Mouse (Mus musculus): ENCODE measurements around the gene Smyd1. TPM values are rescaled to one million over a fixed set of nuclear protein-coding genes. Genes with fewer than 3 reads are reported as not detected.
"Not testable (repeated sequence)": the region's sequence is repeated elsewhere in the genome, so short reads cannot be mapped to it uniquely, and the experiment has no call there.

Gene Smyd1
- total and polyA plus RNA-seq, 3 experiments: 0.16 TPM; not detected in 2

GRCm38 (mm10) chr6:71270301-71271056, 51.6 kb downstream of the Smyd1 start:
- H3K27me3 ChIP-seq (ENCODE audit: insufficient read depth, low read length): no peaks in the 10 kb centered on the region
- TF ChIP-seq TAL1 (conservative IDR thresholded peaks at IDR 0.05; ENCODE audit: low read depth, low read length) (peak; percentile 31), GATA2 (IDR thresholded peaks at IDR 0.05; ENCODE audit: borderline replicate concordance, low read depth, low read length) (no peak)
- H3K4me1 ChIP-seq (ENCODE audit: insufficient read depth, low read depth, low read length): peaks cover 39% of the 10 kb centered on the region
- H3K9me3 ChIP-seq (replicated peaks): no peaks in the 10 kb centered on the region
- ATAC-seq (ENCODE audit: extremely low read depth, insufficient number of reproducible peaks, low FRiP score, poor library complexity, severe bottlenecking) (peak; percentile 75), DNase-seq (ENCODE audit: low spot score) (peak; percentile 63)
- peaks cover 6% of the 10 kb centered on the region for H3K36me3 ChIP-seq (replicated peaks)
- peak overlapping the region; percentile 95 for H3K4me3 ChIP-seq (ENCODE audit: low read depth, low read length)

- Histone ChIP-seq H3K4me3 (ENCODE audit: low read depth, low read length) (peak overlapping the region; percentile 33; the same call in 1 of the 2 replicates), H3K4me1 (ENCODE audit: insufficient read depth, low read depth, low read length) (peaks cover 39% of the 10 kb centered on the region)
- not testable (repeated sequence) for H3K9me3 ChIP-seq (replicated peaks); DNase-seq (ENCODE audit: low spot score); ATAC-seq (ENCODE audit: extremely low read depth, insufficient number of reproducible peaks, low FRiP score, poor library complexity, severe bottlenecking); H3K36me3 ChIP-seq (replicated peaks); H3K27me3 ChIP-seq (ENCODE audit: insufficient read depth, low read length)
These were observed 52.4 kb downstream of the Smyd1 start for GRCm38 (mm10) chr6:71269686-71270050.

- no peak overlapping the region; the same call in 1 of the 2 replicates for H3K4me3 ChIP-seq (ENCODE audit: low read depth, low read length)
- TF ChIP-seq POLR2AphosphoS5 (IDR thresholded peaks at IDR 0.05; ENCODE audit: insufficient replicate concordance, low read depth, low read length) (no peak), CTCF (IDR thresholded peaks at IDR 0.05; ENCODE audit: low read depth, low read length) (no peak), GATA2 (IDR thresholded peaks at IDR 0.05; ENCODE audit: borderline replicate concordance, low read depth, low read length) (no peak), GATA1 (IDR thresholded peaks at IDR 0.05; ENCODE audit: borderline replicate concordance, low read length) (no peak)
- H3K27me3 ChIP-seq (ENCODE audit: insufficient read depth, low read length): no peaks in the 10 kb centered on the region
- no peaks in the 10 kb centered on the region for H3K9me3 ChIP-seq (replicated peaks)
- peaks cover 3% of the 10 kb centered on the region for H3K36me3 ChIP-seq (replicated peaks)
- peaks cover 34% of the 10 kb centered on the region for H3K4me1 ChIP-seq (ENCODE audit: insufficient read depth, low read depth, low read length)
- ATAC-seq (ENCODE audit: extremely low read depth, insufficient number of reproducible peaks, low FRiP score, poor library complexity, severe bottlenecking) (no peak), DNase-seq (ENCODE audit: low spot score) (peak; percentile 23)
These were observed 52.9 kb downstream of the Smyd1 start for GRCm38 (mm10) chr6:71268929-71269685.

- DNase-seq (ENCODE audit: low spot score); H3K4me3 ChIP-seq (ENCODE audit: low read depth, low read length); ATAC-seq (ENCODE audit: extremely low read depth, insufficient number of reproducible peaks, low FRiP score, poor library complexity, severe bottlenecking); H3K9me3 ChIP-seq (replicated peaks); H3K27me3 ChIP-seq (ENCODE audit: insufficient read depth, low read length); H3K36me3 ChIP-seq (replicated peaks): not testable (repeated sequence)
- H3K4me1 ChIP-seq (ENCODE audit: insufficient read depth, low read depth, low read length): peaks cover 32% of the 10 kb centered on the region
These were observed 54.4 kb downstream of the Smyd1 start for GRCm38 (mm10) chr6:71267603-71268002.

DNA sequence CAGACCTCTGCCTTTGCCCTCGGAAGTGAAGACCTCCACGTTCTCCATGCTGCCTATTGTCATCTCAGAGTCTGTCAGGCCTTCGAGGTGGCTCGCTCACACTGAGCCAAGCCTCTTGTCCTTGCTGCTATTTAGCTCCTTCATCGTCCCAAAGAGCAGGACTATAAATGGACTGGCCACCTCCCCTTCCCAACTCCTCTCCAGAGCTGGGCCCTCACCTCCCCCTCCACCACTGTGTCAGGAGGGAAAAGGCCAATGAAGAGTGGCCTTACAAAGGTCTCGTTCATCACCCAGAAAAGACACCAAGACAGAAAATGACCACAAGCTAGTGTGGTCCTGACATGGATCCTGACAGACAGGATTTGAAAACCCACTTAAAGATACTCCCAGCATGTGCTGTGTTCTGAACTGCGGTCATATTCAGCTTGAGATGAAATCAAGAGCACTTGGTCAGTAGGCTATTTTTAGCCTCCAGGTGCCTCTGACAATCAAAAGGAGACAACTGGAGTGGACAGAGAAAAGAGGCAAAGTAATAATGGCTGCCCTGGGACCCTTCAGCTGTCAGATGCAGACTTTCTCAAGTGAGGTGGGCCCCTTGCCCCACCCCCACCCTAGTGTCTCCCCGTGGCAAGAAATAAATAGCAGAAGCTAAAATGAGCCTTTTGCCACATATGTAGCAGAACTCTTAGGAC, 59.7 kb downstream of the Smyd1 start:
- Histone ChIP-seq H3K9me3 (replicated peaks) (no peaks in the 10 kb centered on the region), H3K27me3 (ENCODE audit: insufficient read depth, low read length) (no peaks in the 10 kb centered on the region), H3K4me1 (ENCODE audit: insufficient read depth, low read depth, low read length) (peaks cover 45% of the 10 kb centered on the region), H3K36me3 (replicated peaks) (no peaks in the 10 kb centered on the region), H3K4me3 (ENCODE audit: low read depth, low read length) (no peak overlapping the region)
- DNase-seq (ENCODE audit: low spot score) (no peak), ATAC-seq (ENCODE audit: extremely low read depth, insufficient number of reproducible peaks, low FRiP score, poor library complexity, severe bottlenecking) (no peak)
- no peak for TF ChIP-seq TAL1 (conservative IDR thresholded peaks at IDR 0.05; ENCODE audit: low read depth, low read length)
- no peak for TF ChIP-seq GATA1 (IDR thresholded peaks at IDR 0.05; ENCODE audit: borderline replicate concordance, low read length)
- TF ChIP-seq GATA2 (IDR thresholded peaks at IDR 0.05; ENCODE audit: borderline replicate concordance, low read depth, low read length): no peak

GRCm38 (mm10) chr6:71261060-71261459, 61.0 kb downstream of the Smyd1 start:
- H3K9me3 ChIP-seq (replicated peaks): no peaks in the 10 kb centered on the region
- TF ChIP-seq GATA1 (IDR thresholded peaks at IDR 0.05; ENCODE audit: borderline replicate concordance, low read length): no peak
- H3K36me3 ChIP-seq (replicated peaks): no peaks in the 10 kb centered on the region
- ATAC-seq (ENCODE audit: extremely low read depth, insufficient number of reproducible peaks, low FRiP score, poor library complexity, severe bottlenecking): no peak
- peaks cover 45% of the 10 kb centered on the region for H3K4me1 ChIP-seq (ENCODE audit: insufficient read depth, low read depth, low read length)
- no peaks in the 10 kb centered on the region for H3K27me3 ChIP-seq (ENCODE audit: insufficient read depth, low read length)
- no peak for DNase-seq (ENCODE audit: low spot score)
- H3K4me3 ChIP-seq (ENCODE audit: low read depth, low read length): no peak overlapping the region

All from G1E (cell line).